Mouse (Mus musculus) bone marrow, adult 2 months (tissue): ENCODE data around the gene Atp8a1. TPM values are rescaled to one million over a fixed set of nuclear protein-coding genes. Genes with fewer than 3 reads are reported as not detected.

Source experiments
- H3K27ac ChIP-seq: fragments of 200-500 bp; 2 replicates; pipeline ENCODE4 v1.5.1; 2012; ENCODE audit warnings: low read depth, mild to moderate bottlenecking, control low read depth, inconsistent platforms, low read length; ENCODE audit not compliant: control insufficient read depth, poor library complexity, insufficient read depth
- H3K4me1 ChIP-seq: fragments of 200-500 bp; 2 replicates; pipeline ENCODE4 v1.6.1; 2011; ENCODE audit warnings: low read length; ENCODE audit not compliant: control insufficient read depth, insufficient read depth
- H3K4me3 ChIP-seq: fragments of 200-500 bp; replicated peaks from 2 replicates; pipeline ENCODE3; 2011; ENCODE audit warnings: mild to moderate bottlenecking, low read depth, low read length, control low read depth; ENCODE audit not compliant: control insufficient read depth
- CTCF ChIP-seq: fragments of 200-500 bp; IDR thresholded peaks from 2 replicates; pipeline ENCODE4 v1.5.1; 2011; ENCODE audit warnings: low read length, control low read depth; ENCODE audit not compliant: control insufficient read depth, insufficient read depth
- POLR2A ChIP-seq: fragments of 200-500 bp; IDR thresholded peaks from 2 replicates; pipeline ENCODE4 v1.6.1; 2011; ENCODE audit warnings: low read depth, mild to moderate bottlenecking, control low read depth, low read length, borderline replicate concordance; ENCODE audit not compliant: control insufficient read depth
- WGBS: fragments of 180-500 bp; shearing (Covaris S2); methylation state at CpG from one replicate; pipeline ENCODE4 v1.1.7; 2018; 5-methylcytosine and 5-hydroxymethylcytosine counted together
- polyA plus RNA-seq: library from polyadenylated mRNA; stranded (reverse); fragments of >200 nt; gene quantifications from 2 replicates; pipeline ENCODE4 v1.2.4, GENCODE M21; 2011; ENCODE audit warnings: low replicate concordance; ENCODE audit not compliant: missing spikeins, insufficient read depth, insufficient read length

Atp8a1 gene
- polyA plus RNA-seq = 26.7 and 36.1 TPM in 2 replicates

- Histone ChIP-seq H3K4me1 (peaks cover 2% of the 10 kb centered on the region; the same call in 1 of the 2 replicates), H3K4me3 (peak within 1 kb of the TSS; percentile 98), H3K27ac (peak within 1 kb of the TSS; percentile 95)
- WGBS = 1% methylated on average over 64 of the region's 64 CpGs
- TF ChIP-seq CTCF (peak; percentile 33; the same call in 1 of the 2 replicates), POLR2A (peak; percentile 94; the same call in 1 of the 2 replicates)
Observed at GRCm38 (mm10) chr5:67847253-67848165, at the start of gene Atp8a1. TSS of gene Atp8a1 (minus strand) at chr5:67847434.

- Histone ChIP-seq H3K27ac (no peak overlapping the region), H3K4me3 (no peak overlapping the region), H3K4me1 (no peaks in the 10 kb centered on the region; the same call in 1 of the 2 replicates)
- 92% methylated on average over 9 of the region's 9 CpGs for WGBS
- TF ChIP-seq POLR2A (no peak), CTCF (no peak)
Observed at GRCm38 (mm10) chr5:67884422-67885210, 37.4 kb upstream of the Atp8a1 start.

- no peaks in the 10 kb centered on the region; the same call in 1 of the 2 replicates for H3K4me1 ChIP-seq
- 76% methylated on average over 1 of the region's 1 CpGs for WGBS
- no peak for TF ChIP-seq POLR2A
- no peak for TF ChIP-seq CTCF
- no peak overlapping the region for H3K4me3 ChIP-seq
- H3K27ac ChIP-seq = no peak overlapping the region
Observed at GRCm38 (mm10) chr5:67883564-67884171, 36.4 kb upstream of the Atp8a1 start.

GRCm38 (mm10) chr5:67871414-67871813 lies 24.2 kb upstream of the Atp8a1 start:
- 57% methylated on average over 3 of the region's 3 CpGs for WGBS
- no peak for TF ChIP-seq POLR2A

GRCm38 (mm10) chr5:67866221-67866620 lies 19.0 kb upstream of the Atp8a1 start:
- H3K4me1 ChIP-seq = peaks cover 1% of the 10 kb centered on the region
- no peak overlapping the region for H3K27ac ChIP-seq
- TF ChIP-seq POLR2A (no peak), CTCF (no peak)
- WGBS = 68% methylated on average over 9 of the region's 9 CpGs
- no peak overlapping the region for H3K4me3 ChIP-seq

More at GRCm38 (mm10) chr5:67871414-67871813, 24.2 kb upstream of the Atp8a1 start:
- Histone ChIP-seq H3K27ac (no peak overlapping the region), H3K4me3 (no peak overlapping the region), H3K4me1 (no peaks in the 10 kb centered on the region)

GRCm38 (mm10) chr5:67865670-67866069 lies 18.4 kb upstream of the Atp8a1 start:
- 50% methylated on average over 5 of the region's 5 CpGs for WGBS
- no peak overlapping the region for H3K27ac ChIP-seq

GRCm38 (mm10) chr5:67864508-67865060 lies 17.4 kb upstream of the Atp8a1 start:
- TF ChIP-seq CTCF (no peak), POLR2A (no peak)
- H3K27ac ChIP-seq = no peak overlapping the region
- no peak overlapping the region for H3K4me3 ChIP-seq
- 23% methylated on average over 2 of the region's 2 CpGs for WGBS
- peaks cover 1% of the 10 kb centered on the region for H3K4me1 ChIP-seq

More at GRCm38 (mm10) chr5:67865670-67866069, 18.4 kb upstream of the Atp8a1 start:
- no peak overlapping the region for H3K4me3 ChIP-seq
- TF ChIP-seq POLR2A (no peak), CTCF (no peak)
- peaks cover 1% of the 10 kb centered on the region for H3K4me1 ChIP-seq

GRCm38 (mm10) chr5:67863950-67864391 lies 16.7 kb upstream of the Atp8a1 start:
- peaks cover 1% of the 10 kb centered on the region for H3K4me1 ChIP-seq
- 38% methylated on average over 10 of the region's 10 CpGs for WGBS
- no peak overlapping the region for H3K27ac ChIP-seq
- H3K4me3 ChIP-seq = no peak overlapping the region
- no peak for TF ChIP-seq POLR2A
- TF ChIP-seq CTCF = no peak
